Mouse (Mus musculus) CD8-positive naive resting alpha-beta T cell, adult 2 months (primary cell): ENCODE measurements around the gene Lgr4.
A peak's percentile ranks its signal among the peaks of the same experiment; 100 is the strongest.
"Not testable (repeated sequence)": the region's sequence is repeated elsewhere in the genome, so short reads cannot be mapped to it uniquely, and the experiment has no call there.

ENCODE experiments used
- DNase-seq, 2 experiments: peaks; one replicate each; pipeline ENCODE4 v3.0.0; 2022; ENCODE audit warnings: low read depth in 2 of 2, low spot score in 2 of 2

Lgr4 gene

DNA sequence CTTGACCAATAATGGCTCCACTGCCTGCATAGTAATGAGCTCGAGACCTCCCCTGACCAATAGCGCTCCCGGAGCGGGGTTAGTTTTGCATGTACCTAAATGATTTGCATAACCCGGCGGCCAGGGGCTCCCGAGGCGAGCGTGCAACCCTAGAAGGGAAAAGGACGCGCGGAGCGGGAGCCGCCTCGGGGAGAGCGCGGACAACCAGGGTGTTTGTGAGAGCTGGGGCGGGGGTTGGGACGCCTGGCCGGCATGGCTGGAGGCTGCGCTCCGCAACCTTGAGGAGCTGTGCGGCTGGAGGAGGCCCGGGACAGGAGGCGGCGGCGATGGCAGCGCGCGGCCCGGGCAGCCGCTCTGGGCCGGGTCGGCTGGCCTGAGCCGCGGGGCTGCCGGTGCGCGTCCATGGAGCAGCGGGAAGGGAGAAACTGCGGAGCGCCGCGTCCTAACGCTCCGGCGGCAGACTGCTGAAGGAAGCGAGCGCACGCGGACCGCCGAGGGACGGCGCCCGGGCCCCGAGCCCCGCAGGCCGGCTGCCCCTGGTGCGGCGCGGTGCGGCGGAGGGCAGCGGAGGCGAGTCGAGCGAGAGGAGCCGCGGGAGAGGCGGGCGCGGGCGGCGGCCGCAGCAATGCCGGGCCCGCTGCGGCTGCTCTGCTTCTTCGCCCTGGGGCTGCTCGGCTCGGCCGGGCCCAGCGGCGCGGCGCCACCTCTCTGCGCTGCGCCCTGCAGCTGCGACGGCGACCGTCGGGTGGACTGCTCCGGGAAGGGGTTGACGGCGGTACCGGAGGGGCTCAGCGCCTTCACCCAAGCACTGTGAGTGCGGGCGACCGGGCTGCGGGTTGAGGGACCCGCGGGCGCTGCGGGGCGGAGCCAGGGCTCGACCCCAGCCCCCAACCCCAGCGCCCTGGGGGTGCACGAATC lies at the start of gene Lgr4:
TSS of gene Lgr4 (plus strand) at position 152 of the 918 bp plus-strand sequence.
- peak; percentile 26 to 33 for DNase-seq

DNA sequence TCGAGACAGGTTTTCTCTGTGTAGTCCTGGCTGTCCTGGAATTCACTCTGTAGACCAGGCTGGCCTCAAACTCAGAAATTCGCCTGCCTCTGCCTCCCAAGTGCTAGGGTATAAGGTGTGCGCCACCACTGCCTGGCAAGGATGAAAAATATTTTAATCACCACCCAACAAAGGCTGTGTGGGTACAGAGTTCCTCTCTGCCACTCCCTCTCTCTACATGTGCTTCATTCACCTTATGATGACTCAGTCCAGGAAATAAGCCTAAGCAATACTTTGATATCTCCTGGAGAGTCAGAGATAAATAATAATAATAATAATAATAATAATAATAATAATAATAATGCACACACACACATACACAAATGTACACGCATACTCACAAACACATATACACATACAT lies 38.0 kb upstream of the Lgr4 start:
- DNase-seq = not testable (repeated sequence)

DNA sequence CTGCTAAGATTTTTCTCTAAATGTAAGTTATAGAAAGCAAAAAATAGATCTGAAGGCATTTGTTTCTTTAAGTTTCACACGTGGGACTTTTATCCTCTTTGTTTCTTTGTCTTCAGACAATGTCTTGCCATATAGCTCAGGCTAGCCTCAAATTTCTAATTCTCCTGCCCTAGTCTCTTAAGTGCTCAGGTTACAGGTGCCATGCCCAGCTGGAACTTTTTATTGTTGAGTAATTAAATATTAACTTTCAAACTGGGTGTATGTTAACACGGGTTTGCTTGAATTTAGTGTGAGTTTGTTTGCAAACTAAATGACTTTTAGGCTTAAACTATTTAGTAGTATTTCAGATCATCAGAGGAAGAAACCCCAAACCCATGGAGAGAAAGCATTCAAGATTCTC lies 36.3 kb upstream of the Lgr4 start:
- no peak for DNase-seq

DNA sequence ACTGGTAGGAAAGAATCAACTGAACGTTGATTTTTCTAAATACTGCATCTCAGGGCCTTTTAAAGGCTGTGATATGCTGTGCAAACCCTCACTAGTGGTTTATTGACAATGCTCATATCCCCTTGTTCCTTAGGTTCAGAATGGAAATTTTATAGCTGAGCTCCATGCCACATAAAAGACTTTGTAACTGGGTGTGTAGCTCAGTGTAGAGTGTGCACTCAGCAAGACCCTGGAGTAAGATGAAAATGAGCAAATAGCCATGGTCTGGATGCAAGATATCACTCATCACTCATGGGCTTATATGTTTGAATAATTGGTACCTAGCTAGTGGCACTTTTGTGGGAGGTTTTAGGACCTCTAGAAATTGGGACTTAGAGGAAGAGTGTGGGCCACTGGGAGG lies 35.8 kb upstream of the Lgr4 start:
- DNase-seq = no peak

DNA sequence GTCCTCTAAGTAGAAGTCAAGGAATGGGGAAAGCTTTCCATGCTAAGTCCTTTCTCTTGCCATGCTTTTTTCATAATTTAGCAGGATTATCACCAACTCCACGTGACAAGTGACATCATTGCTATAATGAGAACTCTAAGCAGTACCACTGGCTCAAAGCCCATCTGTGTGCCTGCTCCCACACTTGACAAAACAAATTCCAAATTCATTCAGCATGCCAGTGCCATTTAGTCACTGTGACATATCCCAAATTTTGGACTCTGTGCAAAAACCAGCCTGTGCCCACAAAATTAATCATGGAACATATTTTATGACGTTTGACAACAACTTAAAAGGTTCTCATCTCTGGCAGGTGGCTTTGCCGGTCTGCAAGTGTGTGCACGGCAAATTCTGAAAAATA lies 33.3 kb upstream of the Lgr4 start:
- no peak for DNase-seq

DNA sequence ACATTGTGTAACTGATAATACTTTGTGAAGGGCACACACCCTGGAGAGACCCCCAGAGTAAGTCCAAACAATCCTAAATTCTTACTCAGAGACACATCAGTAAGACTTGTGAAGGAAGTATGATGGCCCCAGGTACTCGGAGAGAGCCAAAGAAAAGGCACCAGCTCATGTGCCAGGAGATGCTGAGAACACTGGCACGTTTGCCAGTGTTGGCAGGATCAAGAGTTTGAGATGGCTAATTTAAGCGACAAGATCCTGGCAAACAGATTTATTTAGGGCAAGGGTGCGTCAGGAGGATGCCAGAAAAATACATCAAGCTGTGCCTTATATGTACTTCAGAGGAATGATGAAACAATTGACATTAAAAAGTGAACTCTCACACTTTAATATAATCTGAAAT lies 32.9 kb upstream of the Lgr4 start:
- no peak for DNase-seq

DNA sequence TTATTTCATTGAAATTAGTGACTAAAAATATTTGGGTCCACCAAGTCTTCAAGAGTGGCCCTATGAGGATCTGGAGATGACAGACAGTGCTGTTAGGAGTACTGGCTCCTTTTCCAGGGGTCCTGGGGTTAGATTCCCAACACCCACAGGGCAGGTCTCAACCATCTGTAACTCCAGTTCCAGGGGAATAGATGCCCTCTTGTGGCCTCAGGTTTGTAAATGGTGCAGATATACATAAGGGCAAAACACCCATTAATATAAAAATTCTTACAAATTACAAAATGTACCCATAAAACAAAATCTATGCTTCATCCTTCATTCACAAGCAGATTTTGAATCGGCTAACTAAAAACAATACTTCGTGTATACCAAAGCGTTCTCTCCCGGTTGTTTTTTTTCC lies 27.4 kb upstream of the Lgr4 start:
- DNase-seq = no peak

DNA sequence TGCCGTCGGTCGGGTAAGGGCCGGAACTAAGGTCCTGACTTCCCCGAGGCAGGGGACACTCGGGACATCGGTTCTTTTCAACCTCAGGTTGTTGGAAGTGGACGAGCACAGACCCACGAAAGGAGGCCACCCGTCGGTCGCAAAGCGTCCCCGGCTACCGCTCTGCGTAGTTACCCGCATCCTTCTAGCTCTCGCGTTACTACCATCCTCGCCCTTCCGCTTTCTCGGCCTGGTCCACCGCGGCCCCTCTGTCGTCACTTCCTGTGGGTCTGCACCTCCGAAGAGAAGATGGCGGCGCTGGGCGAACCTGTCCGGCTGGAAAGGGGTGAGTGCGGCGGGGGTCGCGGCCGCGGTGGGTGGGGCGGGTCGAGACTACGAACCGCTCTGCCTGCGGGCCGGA lies 26.9 kb upstream of the Lgr4 start, which contains the start of gene Lin7c:
TSS of gene Lin7c (plus strand) at position 257 of the 400 bp plus-strand sequence.
- peak; percentile 80 to 82 for DNase-seq

DNA sequence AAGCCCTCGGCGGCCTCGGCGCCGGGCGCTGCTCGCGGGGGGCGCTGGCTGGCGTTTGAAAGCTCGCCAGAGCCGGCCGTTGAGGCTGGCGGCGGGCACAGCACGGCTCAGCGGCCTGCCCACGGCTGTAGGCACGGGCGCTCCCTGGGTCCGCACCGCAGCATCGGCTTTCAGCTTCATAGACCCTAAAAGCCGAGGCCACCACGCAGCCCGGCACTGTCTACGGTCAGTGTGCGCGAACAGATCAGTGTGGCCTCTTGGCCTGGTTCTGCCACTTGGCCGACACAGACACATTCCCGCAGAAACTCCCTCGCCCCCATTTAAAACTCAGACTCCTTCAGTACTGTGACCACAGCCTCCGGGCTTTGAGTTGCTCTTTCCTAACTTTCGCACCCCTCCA lies 26.4 kb upstream of the Lgr4 start:
- no peak for DNase-seq

DNA sequence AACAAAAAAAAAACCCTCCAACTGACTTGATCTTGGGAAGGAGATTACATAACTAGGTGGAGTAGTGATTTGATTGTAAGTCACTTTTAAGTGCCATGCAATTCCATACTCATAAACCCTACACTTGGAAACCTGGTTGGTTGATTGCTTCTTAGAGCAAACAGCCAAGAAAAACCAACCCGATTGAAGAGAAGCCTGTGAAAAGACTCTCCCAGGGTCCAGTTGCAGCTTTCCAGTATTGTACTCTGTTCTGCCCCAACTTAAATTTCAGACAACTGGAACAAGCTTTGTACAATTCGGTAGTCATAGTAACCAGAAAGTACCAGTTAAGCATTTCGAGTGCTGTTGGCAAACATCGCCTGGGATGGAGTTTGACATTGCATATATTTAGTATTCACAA lies 26.0 kb upstream of the Lgr4 start:
- DNase-seq = no peak

DNA sequence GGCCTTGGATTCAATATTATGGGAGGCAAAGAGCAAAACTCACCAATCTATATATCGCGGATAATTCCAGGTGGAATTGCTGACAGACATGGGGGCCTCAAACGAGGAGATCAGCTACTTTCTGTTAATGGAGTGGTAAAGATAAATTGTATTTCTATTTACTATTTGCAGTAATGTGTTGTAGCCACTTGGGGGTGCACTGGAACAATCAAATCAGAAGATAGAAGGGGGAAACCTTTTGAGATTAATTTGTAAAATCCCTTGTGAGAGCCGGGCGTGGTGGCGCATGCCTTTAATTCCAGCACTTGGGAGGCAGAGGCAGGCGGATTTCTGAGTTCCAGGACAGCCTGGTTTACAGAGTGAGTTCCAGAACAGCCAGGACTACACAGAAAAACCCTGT lies 21.1 kb upstream of the Lgr4 start:
- no peak for DNase-seq

DNA sequence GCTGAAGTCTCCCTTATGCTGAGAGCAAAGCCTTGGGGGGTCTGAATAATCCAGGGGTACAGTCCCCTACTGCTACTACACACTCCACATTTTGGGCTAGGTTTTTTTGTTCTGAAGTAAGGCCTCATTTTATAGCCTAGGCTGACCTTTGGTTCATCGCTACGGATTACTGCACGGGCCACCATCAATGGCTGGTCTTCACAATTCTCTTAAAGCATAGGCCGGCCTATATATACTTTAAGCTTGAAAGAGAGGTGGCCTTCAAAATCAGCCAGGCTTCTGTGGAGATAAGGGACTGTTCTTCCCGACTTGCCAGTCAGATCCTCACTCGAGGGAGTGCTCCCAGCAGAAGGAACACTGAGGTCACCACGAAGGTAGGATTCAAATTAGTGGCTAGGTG lies 14.6 kb upstream of the Lgr4 start:
- DNase-seq = no peak

DNA sequence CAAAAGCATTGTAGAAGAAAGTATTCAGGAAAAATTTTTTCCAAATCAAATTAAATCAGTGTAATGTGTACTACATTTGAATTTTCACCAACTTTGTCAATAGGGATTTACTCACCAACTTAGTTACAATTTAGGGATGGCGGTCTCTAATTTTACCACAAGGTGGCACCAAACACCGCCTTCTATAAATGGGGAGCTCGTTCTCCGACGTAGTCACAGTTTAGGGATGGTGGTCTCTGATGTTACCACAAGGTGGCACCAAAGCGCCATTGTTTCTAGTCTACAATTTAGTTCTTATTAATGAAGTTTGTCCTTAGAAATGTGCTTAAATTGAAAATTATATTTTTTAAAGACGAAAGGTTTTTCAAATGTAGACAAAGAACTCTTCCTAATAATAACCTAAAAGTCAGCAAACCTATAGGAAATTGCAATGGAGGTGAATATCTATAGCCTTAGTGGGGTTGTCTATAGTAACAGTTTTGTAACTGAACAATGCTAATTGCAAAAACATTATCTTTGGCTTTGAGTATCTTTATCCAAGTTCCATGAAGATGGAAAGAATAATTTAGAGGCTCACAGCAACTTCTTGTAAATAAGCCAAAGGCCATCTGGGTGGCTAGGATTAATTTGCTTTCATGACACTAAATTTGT lies 13.2 kb upstream of the Lgr4 start:
- DNase-seq = peak; percentile 69 to 81

DNA sequence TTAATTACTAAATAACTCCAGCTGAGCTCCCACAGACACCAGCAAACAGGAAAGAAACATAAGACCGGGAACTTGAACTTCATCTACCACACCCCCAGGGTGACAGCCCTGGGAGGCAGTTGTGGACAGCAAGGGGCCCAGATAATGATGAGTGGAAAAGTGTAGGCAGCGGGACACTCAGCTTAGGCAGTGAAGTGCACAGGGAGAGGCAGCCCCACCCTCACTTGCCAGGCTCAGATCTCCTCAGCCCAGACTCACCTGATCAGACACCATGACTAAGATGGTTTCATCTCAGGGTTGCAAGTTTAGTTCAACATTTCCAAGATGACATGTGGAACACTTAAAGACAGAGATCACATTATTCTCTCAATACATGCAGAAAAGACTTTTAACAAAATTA lies 8.3 kb upstream of the Lgr4 start:
- no peak for DNase-seq

DNA sequence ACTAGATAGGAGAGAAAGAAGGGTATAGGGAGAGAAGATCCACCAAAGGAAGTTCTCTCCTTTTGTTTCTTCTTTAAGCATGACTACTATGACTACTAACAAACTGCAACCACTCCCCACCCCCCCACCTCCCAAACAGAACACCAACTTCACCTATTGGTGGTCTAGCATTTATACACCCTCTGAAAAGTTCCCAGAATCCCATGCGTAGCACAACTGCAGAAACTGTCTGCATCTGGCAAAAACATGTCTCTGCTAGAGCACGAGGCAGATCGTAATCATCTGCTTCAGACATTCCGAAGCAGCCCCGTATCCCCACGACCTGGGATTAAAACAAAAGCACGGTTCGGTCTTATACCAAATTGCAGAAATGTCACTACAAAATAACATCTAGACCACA lies 5.2 kb upstream of the Lgr4 start:
- DNase-seq = no peak

DNA sequence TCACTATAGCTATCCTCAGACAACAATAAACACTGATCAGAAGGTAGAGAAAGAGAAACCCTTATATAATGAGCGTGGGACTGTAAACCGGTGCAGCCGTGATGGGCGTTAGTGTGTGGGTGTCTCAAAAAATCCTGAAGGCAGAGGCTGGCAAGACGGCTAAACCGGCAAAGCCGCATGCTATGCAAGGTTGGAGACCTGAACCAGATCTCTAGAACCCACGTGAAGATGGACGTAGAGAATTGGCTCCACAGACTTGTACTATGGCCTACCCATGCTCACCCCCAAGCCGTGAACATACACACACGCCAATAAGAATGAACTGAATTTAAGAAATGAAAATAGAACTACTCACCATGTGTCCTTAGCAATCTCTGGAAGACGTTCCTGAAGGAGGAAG lies 4.7 kb upstream of the Lgr4 start:
- no peak for DNase-seq

DNA sequence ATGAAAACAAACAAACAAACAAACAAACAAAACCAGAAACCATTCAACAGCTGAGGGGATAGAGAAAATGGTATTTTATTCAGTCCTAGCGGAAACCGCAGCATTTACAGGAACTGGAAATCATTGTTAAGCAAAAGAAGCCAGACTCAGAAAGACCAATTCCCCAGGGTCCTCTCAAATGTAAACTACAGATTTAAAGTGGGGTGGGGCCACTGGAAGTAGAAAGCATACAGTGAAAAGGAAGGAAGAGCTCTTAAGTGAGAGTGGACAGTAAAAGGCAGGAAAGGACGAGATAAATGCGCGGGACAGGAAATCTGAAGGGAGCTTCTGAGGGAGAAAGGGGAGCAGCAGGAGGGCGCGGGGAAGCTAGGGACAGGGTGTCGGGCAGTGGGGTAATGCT lies 4.2 kb upstream of the Lgr4 start:
- DNase-seq = no peak

DNA sequence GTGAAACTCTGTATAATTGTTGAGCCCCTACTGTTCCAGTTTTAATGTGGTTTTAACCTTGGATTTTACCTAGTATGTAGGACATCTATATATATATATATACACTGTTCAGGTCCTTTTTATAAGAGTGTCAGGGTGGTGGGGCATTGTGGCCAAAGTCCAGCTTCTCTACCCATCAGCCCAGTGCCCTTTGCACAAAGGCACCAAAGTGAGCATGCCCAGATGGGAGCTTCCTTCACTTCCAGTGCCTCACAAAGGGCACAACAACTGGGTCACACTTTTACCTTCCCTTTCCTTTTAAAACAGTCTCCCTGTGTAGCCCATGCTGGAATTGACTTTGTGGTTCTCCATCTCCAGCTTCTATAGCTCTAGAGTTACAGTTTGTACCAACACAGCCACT lies 2.8 kb upstream of the Lgr4 start:
- DNase-seq = no peak

DNA sequence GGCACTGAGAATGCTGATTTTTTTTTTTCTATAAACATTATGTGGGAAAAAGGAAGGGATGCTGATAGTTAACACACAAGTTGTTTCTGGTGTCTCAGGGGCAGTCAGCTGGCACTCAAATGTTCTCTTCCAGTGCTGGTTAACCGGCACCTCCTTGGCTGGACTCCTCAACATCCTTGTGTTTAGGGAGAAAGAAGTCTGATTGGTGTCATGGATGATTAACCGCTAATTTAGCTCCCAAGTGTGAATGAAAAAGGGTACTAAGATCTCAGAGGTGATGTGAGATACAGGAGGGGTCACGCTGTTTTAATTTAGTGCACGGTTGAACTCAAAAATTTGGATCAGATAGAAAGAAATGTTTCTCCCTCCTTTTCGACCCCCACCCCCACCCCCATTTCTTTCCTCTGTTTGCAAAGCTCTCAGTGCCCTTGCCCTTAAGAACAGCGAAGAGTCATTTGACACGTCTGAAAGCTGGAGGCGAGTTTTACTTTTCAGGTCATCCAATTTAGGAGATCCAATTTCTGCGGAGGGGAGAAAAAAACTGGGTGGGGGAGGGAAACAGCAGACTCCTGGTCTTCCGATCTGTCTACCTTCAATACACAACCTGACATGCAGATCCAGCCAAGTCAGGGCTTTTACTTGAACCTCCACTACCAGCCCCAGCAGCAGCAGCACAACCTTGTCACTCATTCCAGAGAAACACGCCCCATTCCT lies 508 bp upstream of the Lgr4 start:
- DNase-seq = no peak

DNA sequence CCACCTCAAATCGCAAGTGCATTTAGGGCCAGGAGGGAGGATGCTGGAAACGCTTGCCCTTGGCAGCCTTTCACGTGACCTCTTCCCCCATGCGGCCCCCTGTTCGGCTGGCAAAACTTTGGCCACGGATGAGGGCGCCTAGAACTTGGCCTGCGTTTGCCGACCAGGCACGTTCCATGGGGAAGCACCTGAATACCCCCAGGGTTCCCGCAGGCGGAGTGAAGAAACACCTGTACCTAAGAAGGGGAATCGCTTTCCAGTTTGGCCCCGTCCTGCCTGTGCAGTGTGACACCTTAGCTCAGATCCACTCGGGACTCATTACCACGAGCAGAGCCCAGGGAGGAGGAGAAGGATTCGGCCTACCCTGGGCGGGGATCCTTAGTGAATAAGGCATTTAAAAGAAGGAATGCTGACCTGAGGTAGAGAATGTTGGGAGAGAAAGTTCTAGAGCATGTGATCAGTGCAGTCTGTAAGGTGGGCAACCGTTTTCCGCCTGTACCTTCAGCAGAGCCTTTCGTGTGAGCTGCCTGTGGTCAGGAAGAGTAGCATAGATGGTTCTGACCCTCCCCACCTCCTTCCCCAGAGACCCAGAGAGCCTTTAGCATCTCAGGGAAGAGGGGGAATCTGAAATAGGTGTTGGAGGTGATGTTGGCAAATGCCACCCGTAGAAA lies 1.3 kb downstream of the Lgr4 start:
- no peak for DNase-seq

DNA sequence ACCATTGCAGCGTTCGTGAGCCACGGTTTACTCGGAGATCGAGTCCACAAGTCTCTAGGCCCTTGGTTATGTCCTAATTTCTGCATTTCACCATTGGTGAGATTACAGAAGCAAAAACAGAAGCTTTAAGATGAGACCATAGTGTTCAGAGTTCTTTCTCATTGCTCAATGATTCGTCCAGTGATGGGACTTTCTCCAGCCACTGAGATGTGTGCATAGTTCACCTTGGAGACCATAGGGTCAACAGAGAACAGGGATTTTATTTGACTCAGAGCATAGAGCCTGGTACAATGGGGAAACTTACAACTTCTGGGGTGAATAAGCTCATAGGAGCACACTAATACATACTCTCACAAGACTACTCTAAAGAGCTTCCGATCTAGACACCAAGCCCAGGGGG lies 3.0 kb downstream of the Lgr4 start:
- DNase-seq = no peak
